Mouse (Mus musculus) CH12.LX (cell line): ENCODE results near the gene Rpl3. TPM values are rescaled to one million over a fixed set of nuclear protein-coding genes. Genes with fewer than 3 reads are reported as not detected.

Source experiments
- DNase-seq: peaks from one replicate; pipeline ENCODE4 v3.0.0-alpha.2; 2013; ENCODE audit errors: extremely low read depth
- H3K27ac ChIP-seq: 2 replicates; pipeline ENCODE4 v1.5.1; 2012; ENCODE audit warnings: low read depth, mild to moderate bottlenecking, control low read depth, moderate library complexity; ENCODE audit not compliant: insufficient read depth
- H3K27me3 ChIP-seq: replicated peaks from 2 replicates; pipeline ENCODE3; 2012; ENCODE audit warnings: inconsistent platforms
- H3K36me3 ChIP-seq, 2 experiments: replicated peaks in 1 of 2; 2 replicates each; pipeline versions ENCODE3 to v1.6.1; 2012; ENCODE audit warnings: inconsistent platforms in 1 of 2, low read length in 1 of 2, mild to moderate bottlenecking in 1 of 2, mixed read lengths in 1 of 2, moderate library complexity in 1 of 2; ENCODE audit not compliant: control insufficient read depth in 1 of 2, insufficient read depth in 1 of 2
- H3K4me1 ChIP-seq, 2 experiments: 2 replicates each; pipeline ENCODE4 v1.6.1; 2012; ENCODE audit warnings: inconsistent platforms in 1 of 2, moderate library complexity in 1 of 2; ENCODE audit not compliant: insufficient read depth in 2 of 2, control insufficient read depth in 1 of 2
- H3K4me2 ChIP-seq: 2 replicates; pipeline ENCODE4 v1.6.1; 2012; ENCODE audit warnings: low read depth, mild to moderate bottlenecking, control low read depth; ENCODE audit not compliant: poor library complexity, insufficient read depth, severe bottlenecking
- H3K4me3 ChIP-seq, 3 experiments: fragments of 150-350 bp in 1 of 3; sonication (generic) in 1 of 3; replicated peaks in 1 of 3; 2 replicates each; pipeline versions ENCODE3 to v1.5.1; 2011 to 2012; ENCODE audit warnings: low read depth in 2 of 3, low read length in 2 of 3, mild to moderate bottlenecking in 2 of 3, moderate library complexity in 2 of 3, control low read depth in 1 of 3, improper control_type of control experiment in 1 of 3, inconsistent platforms in 1 of 3, mixed read lengths in 1 of 3; ENCODE audit not compliant: poor library complexity in 1 of 3
- H3K79me2 ChIP-seq: replicated peaks from 2 replicates; pipeline ENCODE4 v1.6.1; 2012; ENCODE audit warnings: mild to moderate bottlenecking, moderate library complexity; ENCODE audit not compliant: control insufficient read depth, poor library complexity, insufficient read depth, severe bottlenecking; ENCODE audit errors: extremely low read depth
- H3K9ac ChIP-seq: 2 replicates; pipeline ENCODE4 v1.6.1; 2012; ENCODE audit warnings: low read depth, mild to moderate bottlenecking, control low read depth, moderate library complexity; ENCODE audit not compliant: insufficient read depth
- H3K9me3 ChIP-seq: replicated peaks from 2 replicates; pipeline ENCODE3; 2012; ENCODE audit warnings: low read length, inconsistent platforms, mixed read lengths
- CHD1 ChIP-seq: IDR thresholded peaks from 2 replicates; pipeline ENCODE4 v1.6.1; 2012; ENCODE audit warnings: low read depth, low read length, improper control_type of control experiment, inconsistent platforms
- CHD2 ChIP-seq: IDR thresholded peaks from 2 replicates; pipeline ENCODE4 v1.6.1; 2011; ENCODE audit warnings: low read length, improper control_type of control experiment
- CTCF ChIP-seq, 2 experiments: IDR thresholded peaks in 1 of 2; conservative IDR thresholded peaks in 1 of 2; 2 replicates each; pipeline ENCODE4 v1.5.1; 2011 to 2012; ENCODE audit warnings: low read depth in 2 of 2, low read length in 2 of 2, improper control_type of control experiment in 1 of 2, inconsistent platforms in 1 of 2, mild to moderate bottlenecking in 1 of 2, moderate library complexity in 1 of 2
- E2F4 ChIP-seq: IDR thresholded peaks from 2 replicates; pipeline ENCODE4 v1.6.1; 2011; ENCODE audit warnings: low read depth, low read length, improper control_type of control experiment; ENCODE audit not compliant: insufficient replicate concordance
- ELF1 ChIP-seq: IDR thresholded peaks from 2 replicates; pipeline ENCODE4 v1.6.1; 2014; ENCODE audit warnings: low read depth, mild to moderate bottlenecking, inconsistent platforms, low read length, improper control_type of control experiment
- EP300 ChIP-seq: IDR thresholded peaks from 2 replicates; pipeline ENCODE4 v1.6.1; 2011; ENCODE audit warnings: low read length, improper control_type of control experiment
- ETS1 ChIP-seq: conservative IDR thresholded peaks from 2 replicates; pipeline ENCODE4 v1.6.1; 2012; ENCODE audit warnings: low read depth, mild to moderate bottlenecking, inconsistent platforms, low read length, improper control_type of control experiment, moderate library complexity
- GABPA ChIP-seq: IDR thresholded peaks from 2 replicates; pipeline ENCODE4 v1.6.1; 2012; ENCODE audit warnings: low read depth, low read length, improper control_type of control experiment, inconsistent platforms; ENCODE audit not compliant: insufficient replicate concordance
- HCFC1 ChIP-seq: IDR thresholded peaks from 2 replicates; pipeline ENCODE4 v1.6.1; 2012; ENCODE audit warnings: low read depth, mild to moderate bottlenecking, inconsistent platforms, low read length, improper control_type of control experiment
- IRF4 ChIP-seq: IDR thresholded peaks from 2 replicates; pipeline ENCODE4 v1.6.1; 2014; ENCODE audit warnings: low read depth, mild to moderate bottlenecking, inconsistent platforms, low read length, improper control_type of control experiment
- JUN ChIP-seq: IDR thresholded peaks from 2 replicates; pipeline ENCODE4 v1.6.1; 2011; ENCODE audit warnings: low read depth, mild to moderate bottlenecking, low read length, improper control_type of control experiment, moderate library complexity; ENCODE audit not compliant: insufficient read depth
- JUND ChIP-seq: conservative IDR thresholded peaks from 2 replicates; pipeline ENCODE4 v1.6.1; 2011; ENCODE audit warnings: low read depth, low read length, improper control_type of control experiment
- KAT2A ChIP-seq: IDR thresholded peaks from 2 replicates; pipeline ENCODE4 v1.6.1; 2012; ENCODE audit warnings: low read length, improper control_type of control experiment, inconsistent platforms; ENCODE audit not compliant: insufficient replicate concordance
- MAFK ChIP-seq: IDR thresholded peaks from 2 replicates; pipeline ENCODE4 v1.6.1; 2011; ENCODE audit warnings: low read length, improper control_type of control experiment; ENCODE audit not compliant: insufficient replicate concordance
- MAX ChIP-seq: IDR thresholded peaks from 2 replicates; pipeline ENCODE4 v1.6.1; 2011; ENCODE audit warnings: low read length, improper control_type of control experiment
- MAZ ChIP-seq: IDR thresholded peaks from 2 replicates; pipeline ENCODE4 v1.6.1; 2012; ENCODE audit warnings: low read depth, mild to moderate bottlenecking, inconsistent platforms, low read length, improper control_type of control experiment, moderate library complexity
- MXI1 ChIP-seq: IDR thresholded peaks from 2 replicates; pipeline ENCODE4 v1.6.1; 2011; ENCODE audit warnings: mild to moderate bottlenecking, low read depth, low read length, improper control_type of control experiment
- MYC ChIP-seq: IDR thresholded peaks from 2 replicates; pipeline ENCODE4 v1.6.1; 2011; ENCODE audit warnings: low read depth, mild to moderate bottlenecking, improper control_type of control experiment, low read length
- PAX5 ChIP-seq: IDR thresholded peaks from 2 replicates; pipeline ENCODE4 v1.6.1; 2012; ENCODE audit warnings: low read length, inconsistent platforms, mixed read lengths
- POLR2A ChIP-seq: IDR thresholded peaks from 2 replicates; pipeline ENCODE4 v1.6.1; 2011; ENCODE audit warnings: low read depth, mild to moderate bottlenecking, improper control_type of control experiment, low read length
- POLR2AphosphoS2 ChIP-seq: IDR thresholded peaks from 2 replicates; pipeline ENCODE4 v1.6.1; 2011; ENCODE audit warnings: low read depth, low read length, improper control_type of control experiment
- RAD21 ChIP-seq: IDR thresholded peaks from 2 replicates; pipeline ENCODE4 v1.6.1; 2011; ENCODE audit warnings: low read depth, mild to moderate bottlenecking, low read length, improper control_type of control experiment, moderate library complexity
- RCOR1 ChIP-seq: conservative IDR thresholded peaks from 2 replicates; pipeline ENCODE4 v1.6.1; 2012; ENCODE audit warnings: low read depth, mild to moderate bottlenecking, inconsistent platforms, low read length, improper control_type of control experiment
- SMC3 ChIP-seq: IDR thresholded peaks from 2 replicates; pipeline ENCODE4 v1.6.1; 2011; ENCODE audit warnings: low read depth, low read length, improper control_type of control experiment
- TBP ChIP-seq: conservative IDR thresholded peaks from 2 replicates; pipeline ENCODE4 v1.6.1; 2011; ENCODE audit warnings: low read depth, low read length, improper control_type of control experiment
- TCF12 ChIP-seq: IDR thresholded peaks from 2 replicates; pipeline ENCODE4 v1.6.1; 2014; ENCODE audit warnings: low read depth, mild to moderate bottlenecking, inconsistent platforms, low read length, improper control_type of control experiment
- UBTF ChIP-seq: IDR thresholded peaks from 2 replicates; pipeline ENCODE4 v1.6.1; 2012; ENCODE audit warnings: low read depth, mild to moderate bottlenecking, inconsistent platforms, low read length, improper control_type of control experiment, moderate library complexity
- USF1 ChIP-seq: IDR thresholded peaks from 2 replicates; pipeline ENCODE4 v1.6.1; 2014; ENCODE audit warnings: low read depth, mild to moderate bottlenecking, inconsistent platforms, low read length, improper control_type of control experiment
- USF2 ChIP-seq: conservative IDR thresholded peaks from 2 replicates; pipeline ENCODE4 v1.6.1; 2011; ENCODE audit warnings: low read depth, low read length, improper control_type of control experiment
- ZKSCAN1 ChIP-seq: IDR thresholded peaks from 2 replicates; pipeline ENCODE4 v1.6.1; 2012; ENCODE audit warnings: low read depth, inconsistent platforms, low read length, improper control_type of control experiment, borderline replicate concordance
- ZMIZ1 ChIP-seq: IDR thresholded peaks from 2 replicates; pipeline ENCODE4 v1.6.1; 2012; ENCODE audit warnings: low read depth, mild to moderate bottlenecking, inconsistent platforms, low read length, improper control_type of control experiment
- ZNF384 ChIP-seq: IDR thresholded peaks from 2 replicates; pipeline ENCODE4 v1.6.1; 2012; ENCODE audit warnings: low read depth, low read length, improper control_type of control experiment, inconsistent platforms
- dilution Hi-C: fragments of 300-500 bp; cut with MboI; formaldehyde crosslinking; loops from 2 replicates; pipeline ENCODE4 v1.14.3; 2020; ENCODE audit warnings: low sequenced_read_pairs; ENCODE audit not compliant: extremely low pct_unique_long_range_greater_than_20kb, extremely low pct_ligation_motif_present
- in situ Hi-C: fragments of 300-500 bp; cut with MboI; formaldehyde crosslinking; loops from 3 replicates; pipeline ENCODE4 v1.14.3; 2019; ENCODE audit warnings: low sequenced_read_pairs, low pct_ligation_motif_present, low pct_unique_long_range_greater_than_20kb, mixed read lengths
- polyA plus RNA-seq: library from polyadenylated mRNA; unstranded; fragments of >175 nt; gene quantifications from 2 replicates; pipeline ENCODE4 v1.2.1, GENCODE M21; 2012; ENCODE audit warnings: low read depth; ENCODE audit not compliant: insufficient read length
- total RNA-seq, 2 experiments: library from RNA; depleted of rRNA; stranded (reverse); fragments of 300-350 nt in 1 of 2; fragments of >200 nt in 1 of 2; gene quantifications; 2 replicates each; pipeline ENCODE4 v1.2.3; 2012 to 2014

The Rpl3 gene
- total and polyA plus RNA-seq, 3 experiments, result 2,198 to 3,819 (median 2,592) TPM

- Histone ChIP-seq H3K27ac (peak overlapping the region; percentile 10; the same call in 1 of the 2 replicates), H3K36me3 (peaks cover 58 to 59% of the 10 kb centered on the region in 2 experiments), H3K4me2 (peak overlapping the region; percentile 97), H3K27me3 (no peaks in the 10 kb centered on the region), H3K9ac (peak overlapping the region; percentile 83; the same call in 1 of the 2 replicates), H3K4me3 (peak overlapping the region; percentile 62 to 75 (median 70)), H3K4me1 (peaks cover 8 to 40% of the 10 kb centered on the region in 2 experiments), H3K9me3 (no peaks in the 10 kb centered on the region), H3K79me2 (peaks cover 35% of the 10 kb centered on the region)
- dilution Hi-C loops, result no loop called here
- DNase-seq, result no peak
- in situ Hi-C loops, result loop anchor here (5.0 kb wide), 1 partner anchor 128 kb away; no protein-coding TSS in a partner anchor
- no peak for TF ChIP-seq JUND
- peak; percentile 26; the same call in 1 of the 2 replicates for TF ChIP-seq POLR2A
These were observed 11.7 kb downstream of the Rpl3 start for GRCm38 (mm10) chr15:80079954-80080353.

GRCm38 (mm10) chr15:80079129-80079668 lies 12.5 kb downstream of the Rpl3 start:
- Histone ChIP-seq H3K4me3 (peak overlapping the region in 2 of 3 experiments; percentile 31 to 70), H3K79me2 (peaks cover 35% of the 10 kb centered on the region), H3K4me1 (peaks cover 11 to 47% of the 10 kb centered on the region in 2 experiments), H3K27ac (no peak overlapping the region), H3K9me3 (no peaks in the 10 kb centered on the region), H3K9ac (peak overlapping the region; percentile 83; the same call in 1 of the 2 replicates), H3K36me3 (peaks cover 58 to 59% of the 10 kb centered on the region in 2 experiments), H3K4me2 (peak overlapping the region; percentile 97), H3K27me3 (no peaks in the 10 kb centered on the region)
- dilution Hi-C loops (no loop called here), in situ Hi-C loops (loop anchor here (5.0 kb wide), 1 partner anchor 127 kb away; no protein-coding TSS in a partner anchor)
- DNase-seq, result no peak
- no peak for TF ChIP-seq E2F4
- TF ChIP-seq MAZ, result no peak
- TF ChIP-seq KAT2A, result no peak
- TF ChIP-seq TCF12, result no peak
- no peak for TF ChIP-seq CTCF (conservative IDR thresholded peaks at IDR 0.05 in 1 of 2, IDR thresholded peaks at IDR 0.05 in 1 of 2; ENCODE audit: low read depth in 2 of 2, low read length in 2 of 2)
- no peak for TF ChIP-seq POLR2AphosphoS2
- TF ChIP-seq RAD21, result no peak
- TF ChIP-seq MYC, result peak; percentile 21; the same call in 1 of the 2 replicates
- no peak for TF ChIP-seq TBP
- no peak for TF ChIP-seq MXI1
- TF ChIP-seq ZMIZ1, result peak; percentile 72; the same call in 1 of the 2 replicates
- TF ChIP-seq UBTF, result no peak
- no peak for TF ChIP-seq SMC3
- no peak for TF ChIP-seq HCFC1
- TF ChIP-seq USF2, result no peak
- TF ChIP-seq MAFK, result no peak
- TF ChIP-seq CHD1, result peak; percentile 63; the same call in 1 of the 2 replicates
- no peak for TF ChIP-seq JUN
- 0 out of 2 replicates have a peak, but pooled peaks have one; percentile 29 for TF ChIP-seq CHD2
- TF ChIP-seq MAX, result no peak
- no peak for TF ChIP-seq ETS1
- no peak for TF ChIP-seq IRF4
- no peak for TF ChIP-seq ZKSCAN1
- TF ChIP-seq ELF1, result no peak
- no peak for TF ChIP-seq ZNF384
- TF ChIP-seq POLR2A, result no peak
- TF ChIP-seq PAX5, result no peak
- TF ChIP-seq USF1, result no peak
- TF ChIP-seq GABPA, result no peak
- no peak for TF ChIP-seq EP300
- TF ChIP-seq RCOR1, result no peak
